Mouse (Mus musculus): ENCODE data around the gene Rft1. TPM values are rescaled to one million over a fixed set of nuclear protein-coding genes. Genes with fewer than 3 reads are reported as not detected.

Gene Rft1
- total and polyA plus RNA-seq, 2 experiments from 2014 or later, result 9.6 to 12.3 TPM

DNA sequence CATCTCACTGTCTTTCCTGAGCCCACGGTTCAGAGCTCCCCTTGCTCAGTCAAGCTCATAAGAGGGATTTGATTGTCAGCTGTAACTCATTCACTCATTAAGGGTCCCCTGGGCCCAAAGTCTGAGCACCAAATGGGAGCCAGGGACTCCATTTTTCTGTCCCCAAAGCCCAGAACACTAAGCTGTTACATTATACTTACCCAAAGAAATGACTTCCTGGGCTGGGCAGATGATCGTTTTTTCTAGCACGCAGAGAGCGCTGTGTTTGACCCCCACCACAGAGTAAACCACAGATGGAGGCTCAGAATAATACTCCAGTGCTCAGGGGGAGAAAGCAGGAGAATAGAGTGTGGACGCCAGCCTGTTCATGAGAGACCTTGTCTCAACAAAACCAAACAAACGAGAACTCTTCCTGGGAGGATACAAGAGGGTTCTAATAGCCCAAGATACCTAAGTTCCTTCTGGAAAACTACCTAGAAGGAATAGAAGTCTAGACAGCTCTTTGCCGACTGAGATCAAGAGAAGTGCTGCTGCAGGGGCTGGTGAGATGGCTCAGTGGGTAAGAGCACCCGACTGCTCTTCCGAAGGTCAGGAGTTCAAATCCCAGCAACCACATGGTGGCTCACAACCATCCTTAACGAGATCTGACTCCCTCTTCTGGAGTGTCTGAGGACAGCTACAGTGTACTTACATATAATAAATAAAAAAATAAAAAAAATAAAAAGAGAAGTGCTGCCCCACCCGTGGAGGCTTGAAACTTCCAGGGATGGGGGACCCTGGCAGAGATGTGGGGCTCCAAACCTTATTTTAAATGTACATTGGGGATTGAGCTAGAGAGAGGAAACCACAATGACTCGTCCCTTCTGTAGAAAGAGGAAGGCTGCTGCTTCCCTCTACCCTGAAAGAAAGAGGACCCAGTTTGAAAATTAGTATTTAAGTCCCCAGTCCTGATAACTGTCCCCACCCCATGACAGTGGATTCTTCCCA lies 27.1 kb upstream of the Rft1 start:
- TF ChIP-seq CTCF (IDR thresholded peaks at IDR 0.05), result no peak
- WGBS, result 56% methylated on average over 12 of the region's 12 CpGs
- Histone ChIP-seq H3K36me3 (ENCODE audit: insufficient read depth, low read length) (no peaks in the 10 kb centered on the region), H3K27ac (ENCODE audit: low read depth, low read length) (0 out of 2 replicates have a peak overlapping the region, but pooled peaks have one; percentile 6), H3K4me3 (ENCODE audit: low read depth, low read length) (peak overlapping the region; percentile 46), H3K27me3 (ENCODE audit: insufficient read depth, low read length) (peaks cover 10% of the 10 kb centered on the region; the same call in 1 of the 2 replicates), H3K4me1 (ENCODE audit: insufficient read depth, low read length) (no peaks in the 10 kb centered on the region), H3K4me2 (ENCODE audit: low read depth, low read length, poor library complexity, severe bottlenecking) (peak overlapping the region; percentile 69; the same call in 1 of the 2 replicates), H3K9me3 (ENCODE audit: low read length) (no peaks in the 10 kb centered on the region), H3K9ac (replicated peaks; ENCODE audit: low read length, poor library complexity, severe bottlenecking) (0 out of 2 replicates have a peak overlapping the region, but pooled peaks have one; percentile 57)
- peak; percentile 33 for DNase-seq (ENCODE audit: low spot score)
- ATAC-seq (ENCODE audit: low FRiP score), result no peak

DNA sequence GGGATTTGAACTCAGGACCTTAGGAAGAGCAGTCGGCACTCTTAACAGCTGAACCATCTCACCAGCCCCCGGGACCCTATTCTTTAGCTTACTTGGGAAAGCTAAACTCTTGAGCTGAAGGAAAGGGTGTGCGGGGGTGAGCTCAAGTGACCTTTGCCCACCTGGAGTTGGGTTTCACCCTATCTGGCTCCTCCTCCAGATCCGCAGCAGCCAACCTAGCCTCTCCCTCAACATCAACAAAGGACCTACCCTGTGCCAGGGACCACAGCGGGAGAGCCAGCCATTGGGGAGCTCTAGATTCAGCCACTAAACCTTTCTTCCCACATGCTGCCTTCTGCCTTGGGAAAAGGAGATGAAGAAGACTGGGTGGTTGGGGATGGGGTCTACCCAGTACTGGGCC lies 25.9 kb upstream of the Rft1 start:
- no peaks in the 10 kb centered on the region for H3K9me3 ChIP-seq (ENCODE audit: low read length)
- H3K4me3 ChIP-seq (ENCODE audit: low read depth, low read length), result no peak overlapping the region
- H3K27me3 ChIP-seq (ENCODE audit: insufficient read depth, low read length), result peaks cover 10% of the 10 kb centered on the region; the same call in 1 of the 2 replicates
- H3K4me2 ChIP-seq (ENCODE audit: low read depth, low read length, poor library complexity, severe bottlenecking), result no peak overlapping the region
- no peaks in the 10 kb centered on the region for H3K4me1 ChIP-seq (ENCODE audit: insufficient read depth, low read length)
- ATAC-seq (ENCODE audit: low FRiP score) (no peak), DNase-seq (ENCODE audit: low spot score) (no peak)
- no peak overlapping the region for H3K27ac ChIP-seq (ENCODE audit: low read depth, low read length)
- H3K9ac ChIP-seq (replicated peaks; ENCODE audit: low read length, poor library complexity, severe bottlenecking), result no peak overlapping the region
- no peaks in the 10 kb centered on the region for H3K36me3 ChIP-seq (ENCODE audit: insufficient read depth, low read length)
- TF ChIP-seq CTCF (IDR thresholded peaks at IDR 0.05), result no peak
- 87% methylated on average over 5 of the region's 5 CpGs for WGBS

DNA sequence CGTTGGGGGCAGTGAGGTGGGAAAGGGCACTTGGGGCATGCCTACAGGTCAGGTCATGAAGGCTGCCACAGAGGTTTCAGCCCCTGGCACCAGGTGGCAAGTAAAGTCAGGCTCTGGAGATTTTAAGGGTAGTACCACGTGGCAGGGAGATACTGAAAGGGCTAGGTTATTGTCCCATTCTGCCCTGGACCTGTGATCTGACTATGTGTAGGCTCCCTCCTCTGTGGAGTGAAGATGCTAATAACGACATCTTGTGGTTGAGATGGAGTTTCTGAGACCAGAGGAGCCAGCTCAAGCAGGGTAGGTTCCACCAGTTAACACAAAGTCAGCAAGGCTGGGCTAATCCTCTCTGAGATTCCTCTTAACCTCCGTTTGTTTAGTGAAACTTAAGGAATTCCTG lies 24.3 kb upstream of the Rft1 start:
- 50% methylated on average over 4 of the region's 4 CpGs for WGBS
- DNase-seq (ENCODE audit: low spot score) (no peak), ATAC-seq (ENCODE audit: low FRiP score) (no peak)
- Histone ChIP-seq H3K9ac (replicated peaks; ENCODE audit: low read length, poor library complexity, severe bottlenecking) (no peak overlapping the region), H3K27ac (ENCODE audit: low read depth, low read length) (no peak overlapping the region), H3K36me3 (ENCODE audit: insufficient read depth, low read length) (no peaks in the 10 kb centered on the region), H3K4me2 (ENCODE audit: low read depth, low read length, poor library complexity, severe bottlenecking) (no peak overlapping the region), H3K27me3 (ENCODE audit: insufficient read depth, low read length) (peaks cover 10% of the 10 kb centered on the region; the same call in 1 of the 2 replicates), H3K4me3 (ENCODE audit: low read depth, low read length) (no peak overlapping the region), H3K9me3 (ENCODE audit: low read length) (no peaks in the 10 kb centered on the region), H3K4me1 (ENCODE audit: insufficient read depth, low read length) (no peaks in the 10 kb centered on the region)
- TF ChIP-seq CTCF (IDR thresholded peaks at IDR 0.05), result no peak

DNA sequence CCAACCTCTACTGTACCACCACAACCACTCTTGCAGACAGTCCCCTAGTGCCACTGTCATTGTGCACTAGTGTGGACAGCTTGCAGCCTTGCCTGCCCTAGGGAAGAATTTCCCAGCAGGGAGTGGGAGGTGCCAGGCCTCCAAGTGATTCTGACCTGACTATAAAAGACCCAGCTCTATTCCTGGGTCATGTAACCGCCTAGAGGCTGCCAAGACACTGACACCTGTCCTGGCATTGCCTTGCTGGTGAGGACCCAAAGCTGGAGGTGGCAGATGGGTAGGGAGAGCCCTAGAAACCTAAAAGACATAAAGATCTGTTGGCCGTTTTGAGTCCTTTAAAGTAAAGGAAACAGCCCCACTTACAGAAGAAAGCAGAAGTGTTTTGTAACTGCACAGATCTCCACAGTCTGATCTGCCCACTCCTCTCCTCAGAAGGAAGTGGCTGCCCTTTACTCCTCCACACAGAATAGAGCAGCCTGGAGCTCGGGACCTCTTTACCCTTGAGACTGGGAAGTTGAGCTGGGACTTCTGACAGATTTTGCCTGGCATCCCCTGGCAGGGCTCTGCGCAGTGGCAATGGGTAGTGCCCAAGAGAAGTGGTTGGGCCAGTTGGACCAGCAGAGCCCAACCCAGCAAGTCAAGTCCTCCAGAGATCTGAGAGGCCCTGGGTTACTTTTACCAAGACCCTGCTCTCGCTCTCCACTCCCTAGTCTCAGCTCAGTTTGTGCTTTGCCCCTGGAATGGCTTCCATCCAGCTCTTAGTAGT lies 23.2 kb upstream of the Rft1 start:
- DNase-seq (ENCODE audit: low spot score) (no peak), ATAC-seq (ENCODE audit: low FRiP score) (no peak)
- H3K4me3 ChIP-seq (ENCODE audit: low read depth, low read length), result no peak overlapping the region
- H3K27me3 ChIP-seq (ENCODE audit: insufficient read depth, low read length), result peaks cover 6% of the 10 kb centered on the region; the same call in 1 of the 2 replicates
- no peaks in the 10 kb centered on the region for H3K4me1 ChIP-seq (ENCODE audit: insufficient read depth, low read length)
- no peak for TF ChIP-seq CTCF (IDR thresholded peaks at IDR 0.05)
- H3K9me3 ChIP-seq (ENCODE audit: low read length), result no peaks in the 10 kb centered on the region
- H3K27ac ChIP-seq (ENCODE audit: low read depth, low read length), result no peak overlapping the region
- 81% methylated on average over 5 of the region's 5 CpGs for WGBS
- H3K36me3 ChIP-seq (ENCODE audit: insufficient read depth, low read length), result no peaks in the 10 kb centered on the region
- H3K4me2 ChIP-seq (ENCODE audit: low read depth, low read length, poor library complexity, severe bottlenecking), result no peak overlapping the region
- no peak overlapping the region for H3K9ac ChIP-seq (replicated peaks; ENCODE audit: low read length, poor library complexity, severe bottlenecking)

DNA sequence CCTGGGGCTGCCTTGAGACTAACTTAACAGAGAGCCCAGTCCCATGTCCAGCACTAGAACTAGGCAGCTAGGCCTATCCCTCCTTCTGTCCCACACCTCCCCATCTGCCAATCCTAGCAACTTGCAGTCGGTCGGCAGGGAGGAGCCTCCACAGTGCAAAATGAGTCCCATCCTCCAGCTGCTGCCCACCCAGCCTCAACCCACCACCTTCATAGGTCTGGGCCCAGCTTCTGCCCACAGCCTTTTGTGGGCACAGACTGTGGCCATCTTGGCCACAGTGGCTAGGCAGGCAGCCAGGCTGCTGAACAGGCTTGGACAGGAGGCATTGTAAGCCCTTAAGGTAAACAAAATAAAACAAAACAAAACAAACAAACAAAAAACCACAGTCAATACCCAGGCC lies 22.3 kb upstream of the Rft1 start:
- no peak overlapping the region for H3K4me3 ChIP-seq (ENCODE audit: low read depth, low read length)
- H3K9ac ChIP-seq (replicated peaks; ENCODE audit: low read length, poor library complexity, severe bottlenecking), result no peak overlapping the region
- H3K4me1 ChIP-seq (ENCODE audit: insufficient read depth, low read length), result no peaks in the 10 kb centered on the region
- no peak overlapping the region for H3K4me2 ChIP-seq (ENCODE audit: low read depth, low read length, poor library complexity, severe bottlenecking)
- no peak for TF ChIP-seq CTCF (IDR thresholded peaks at IDR 0.05)
- ATAC-seq (ENCODE audit: low FRiP score) (no peak), DNase-seq (ENCODE audit: low spot score) (no peak)
- no peak overlapping the region for H3K27ac ChIP-seq (ENCODE audit: low read depth, low read length)
- 49% methylated on average over 2 of the region's 2 CpGs for WGBS
- H3K36me3 ChIP-seq (ENCODE audit: insufficient read depth, low read length), result no peaks in the 10 kb centered on the region
- H3K27me3 ChIP-seq (ENCODE audit: insufficient read depth, low read length), result no peaks in the 10 kb centered on the region
- no peaks in the 10 kb centered on the region for H3K9me3 ChIP-seq (ENCODE audit: low read length)
